Mouse (Mus musculus) megakaryocyte-erythroid progenitor cell, adult 5-6 weeks (primary cell): ENCODE results near the gene Cdyl. TPM values are rescaled to one million over a fixed set of nuclear protein-coding genes. Genes with fewer than 3 reads are reported as not detected.
A peak's percentile ranks its signal among the peaks of the same experiment; 100 is the strongest.

Experiments used
- ATAC-seq: replicated peaks from 2 replicates; pipeline ENCODE4 v1.8.0; 2016; ENCODE audit warnings: mild to moderate bottlenecking, inconsistent platforms; ENCODE audit not compliant: severe bottlenecking, poor library complexity, low FRiP score, low TSS enrichment
- total RNA-seq, 2 experiments: library from RNA; stranded (forward) in 1 of 2; stranded (reverse) in 1 of 2; fragments of 200-1000, 215-1000 nt in 1 of 2; fragments of >200 nt in 1 of 2; fragmentation: Nextera tagmentation in 1 of 2; gene quantifications; 2 replicates each; pipeline ENCODE4 v1.2.3; 2014 to 2017

Gene Cdyl
- total RNA-seq, 2 experiments from 2014 or later: 20.3 to 25.9 TPM

GRCm38 (mm10) chr13:35794309-35794708 is 134.7 kb downstream of the Cdyl start:
- ATAC-seq: no peak

- no peak for ATAC-seq
Measured at GRCm38 (mm10) chr13:35794774-35795173, 135.1 kb downstream of the Cdyl start.

GRCm38 (mm10) chr13:35795887-35796286 is 136.3 kb downstream of the Cdyl start:
- ATAC-seq: peak; percentile 83

GRCm38 (mm10) chr13:35796352-35796751 is 136.7 kb downstream of the Cdyl start:
- ATAC-seq: no peak

GRCm38 (mm10) chr13:35797811-35798522 is 138.3 kb downstream of the Cdyl start:
- no peak for ATAC-seq

GRCm38 (mm10) chr13:35798645-35799044 is 139.0 kb downstream of the Cdyl start:
- ATAC-seq: no peak

- ATAC-seq: no peak
Measured at GRCm38 (mm10) chr13:35800270-35800669, 140.6 kb downstream of the Cdyl start.

- no peak for ATAC-seq
Measured at GRCm38 (mm10) chr13:35805727-35806126, 146.1 kb downstream of the Cdyl start.

GRCm38 (mm10) chr13:35806165-35806564 is 146.5 kb downstream of the Cdyl start:
- ATAC-seq: no peak

- 0 out of 2 replicates have a peak, but pooled peaks have one; percentile 15 for ATAC-seq
Measured at GRCm38 (mm10) chr13:35807016-35807415, 147.4 kb downstream of the Cdyl start.

GRCm38 (mm10) chr13:35807525-35807924 is 147.9 kb downstream of the Cdyl start:
- peak; percentile 73 for ATAC-seq

- ATAC-seq: no peak
Measured at GRCm38 (mm10) chr13:35807940-35808339, 148.3 kb downstream of the Cdyl start.

- ATAC-seq: peak; percentile 5; the same call in 1 of the 2 replicates
Measured at GRCm38 (mm10) chr13:35809252-35810159, 149.9 kb downstream of the Cdyl start.

- ATAC-seq: peak; percentile 70
Measured at GRCm38 (mm10) chr13:35810160-35810537, 150.5 kb downstream of the Cdyl start.

GRCm38 (mm10) chr13:35811361-35812190 is 151.9 kb downstream of the Cdyl start:
- ATAC-seq: no peak

GRCm38 (mm10) chr13:35812191-35812440 is 152.5 kb downstream of the Cdyl start:
- ATAC-seq: no peak

- ATAC-seq: no peak
Measured at GRCm38 (mm10) chr13:35813348-35814127, 153.9 kb downstream of the Cdyl start.

- no peak for ATAC-seq
Measured at GRCm38 (mm10) chr13:35815205-35815726, 155.6 kb downstream of the Cdyl start.

- no peak for ATAC-seq
Measured at GRCm38 (mm10) chr13:35815782-35816368, 156.2 kb downstream of the Cdyl start.
